Mouse (Mus musculus) forebrain, embryonic 16.5 days (tissue): ENCODE results near the gene Cd8b1. TPM values are rescaled to one million over a fixed set of nuclear protein-coding genes. Genes with fewer than 3 reads are reported as not detected.
"Not testable (repeated sequence)": the region's sequence is repeated elsewhere in the genome, so short reads cannot be mapped to it uniquely, and the experiment has no call there.

Experiments used
- ATAC-seq: fragments of 200-750 bp; cut with Nextera tagmentation; 2 replicates; pipeline ENCODE4 v1.8.0; 2017; ENCODE audit warnings: mild to moderate bottlenecking, moderate library complexity
- H3K27ac ChIP-seq: fragments of 300-500 bp; sonication (generic); 2 replicates; pipeline ENCODE4 v1.5.1; 2014; ENCODE audit warnings: low read length, control low read depth
- H3K27me3 ChIP-seq: fragments of 300-500 bp; sonication (generic); replicated peaks from 2 replicates; pipeline ENCODE4 v1.6.1; 2014; ENCODE audit warnings: low read length; ENCODE audit not compliant: control insufficient read depth, insufficient read depth
- H3K36me3 ChIP-seq: fragments of 300-500 bp; sonication (generic); 2 replicates; pipeline ENCODE4 v1.6.1; 2014; ENCODE audit not compliant: control insufficient read depth, insufficient read depth
- H3K4me1 ChIP-seq: fragments of 300-500 bp; sonication (generic); replicated peaks from 2 replicates; pipeline ENCODE4 v1.6.1; 2014; ENCODE audit warnings: low read length; ENCODE audit not compliant: control insufficient read depth, insufficient read depth
- H3K4me2 ChIP-seq: fragments of 300-500 bp; sonication (generic); 2 replicates; pipeline ENCODE4 v1.6.1; 2014; ENCODE audit warnings: mild to moderate bottlenecking, low read length, control low read depth
- H3K4me3 ChIP-seq: fragments of 300-500 bp; sonication (generic); replicated peaks from 2 replicates; pipeline ENCODE4 v1.5.1; 2014; ENCODE audit warnings: mild to moderate bottlenecking, low read length, control low read depth
- H3K9ac ChIP-seq: fragments of 300-500 bp; sonication (generic); replicated peaks from 2 replicates; pipeline ENCODE4 v1.6.1; 2014; ENCODE audit warnings: low read depth, low read length, control low read depth
- H3K9me3 ChIP-seq: fragments of 300-500 bp; sonication (generic); 2 replicates; pipeline ENCODE4 v1.6.1; 2016; ENCODE audit warnings: low read length; ENCODE audit not compliant: control insufficient read depth
- WGBS: fragments of 180-500 bp; shearing (Covaris S2); extraction: QIAGEN DNeasy Blood & Tissue Kit; methylation state at CpG from one replicate; pipeline ENCODE4 v1.1.7; 2014; 5-methylcytosine and 5-hydroxymethylcytosine counted together
- polyA plus RNA-seq: library from polyadenylated mRNA; unstranded; fragments of >200 nt; fragmentation: Nextera tagmentation; extraction: Ambion mirVana; gene quantifications from 2 replicates; pipeline ENCODE4 v1.2.1, GENCODE M21; 2015

Gene Cd8b1
- polyA plus RNA-seq, 1 experiment from 2014 or later: not detected

- Histone ChIP-seq H3K36me3 (no peaks in the 10 kb centered on the region), H3K9me3 (no peaks in the 10 kb centered on the region), H3K9ac (no peak within 1 kb of the TSS), H3K27ac (no peak within 1 kb of the TSS), H3K27me3 (no peaks in the 10 kb centered on the region), H3K4me2 (no peak within 1 kb of the TSS), H3K4me1 (no peaks in the 10 kb centered on the region), H3K4me3 (no peak within 1 kb of the TSS)
- 90% methylated on average over 3 of the region's 3 CpGs for whole genome bisulfite sequencing
- ATAC-seq: no peak
These were observed 733 bp upstream of the Cd8b1 start, which contains the start of gene Smyd1 for GRCm38 (mm10) chr6:71321826-71322283. Smyd1 (minus strand) TSS chr6:71322233.

GRCm38 (mm10) chr6:71324816-71325215 is 2.2 kb downstream of the Cd8b1 start:
- Histone ChIP-seq H3K27me3 (no peaks in the 10 kb centered on the region), H3K9me3 (no peaks in the 10 kb centered on the region), H3K27ac (no peak overlapping the region), H3K9ac (no peak overlapping the region), H3K4me3 (no peak overlapping the region), H3K36me3 (no peaks in the 10 kb centered on the region), H3K4me1 (no peaks in the 10 kb centered on the region), H3K4me2 (no peak overlapping the region)
- ATAC-seq: no peak
- WGBS: 88% methylated on average over 9 of the region's 9 CpGs

GRCm38 (mm10) chr6:71329881-71330280 is 7.3 kb downstream of the Cd8b1 start:
- no peak overlapping the region for H3K4me3 ChIP-seq
- no peaks in the 10 kb centered on the region for H3K36me3 ChIP-seq
- no peak overlapping the region for H3K9ac ChIP-seq
- no peak overlapping the region for H3K27ac ChIP-seq
- H3K27me3 ChIP-seq: no peaks in the 10 kb centered on the region
- no peaks in the 10 kb centered on the region for H3K4me1 ChIP-seq
- no peaks in the 10 kb centered on the region for H3K9me3 ChIP-seq
- H3K4me2 ChIP-seq: no peak overlapping the region
- ATAC-seq: no peak
- 86% methylated on average over 6 of the region's 6 CpGs for WGBS

- ATAC-seq: no peak
These were observed 7.9 kb downstream of the Cd8b1 start for GRCm38 (mm10) chr6:71330486-71330885.

GRCm38 (mm10) chr6:71331491-71331890 is 8.9 kb downstream of the Cd8b1 start:
- H3K4me1 ChIP-seq, H3K27ac ChIP-seq, H3K9ac ChIP-seq, H3K27me3 ChIP-seq, H3K4me3 ChIP-seq, H3K36me3 ChIP-seq, H3K4me2 ChIP-seq, H3K9me3 ChIP-seq, ATAC-seq: not testable (repeated sequence)
- 77% methylated on average over 1 of the region's 4 CpGs for WGBS

More at GRCm38 (mm10) chr6:71330486-71330885, 7.9 kb downstream of the Cd8b1 start:
- Histone ChIP-seq H3K27ac (no peak overlapping the region), H3K27me3 (no peaks in the 10 kb centered on the region), H3K4me2 (no peak overlapping the region), H3K4me3 (no peak overlapping the region), H3K36me3 (no peaks in the 10 kb centered on the region), H3K9ac (no peak overlapping the region), H3K4me1 (no peaks in the 10 kb centered on the region), H3K9me3 (no peaks in the 10 kb centered on the region)
- WGBS: 92% methylated on average over 7 of the region's 7 CpGs

- H3K36me3 ChIP-seq: no peaks in the 10 kb centered on the region
- H3K27me3 ChIP-seq: no peaks in the 10 kb centered on the region
- H3K4me1 ChIP-seq: no peaks in the 10 kb centered on the region
- H3K9ac ChIP-seq: no peak overlapping the region
- no peak overlapping the region for H3K4me3 ChIP-seq
- H3K9me3 ChIP-seq: no peaks in the 10 kb centered on the region
- no peak overlapping the region for H3K4me2 ChIP-seq
- ATAC-seq: no peak
- WGBS: 92% methylated on average over 11 of the region's 11 CpGs
- H3K27ac ChIP-seq: no peak overlapping the region
These were observed 9.8 kb downstream of the Cd8b1 start for GRCm38 (mm10) chr6:71332236-71332965.

- Histone ChIP-seq H3K9ac (no peak overlapping the region), H3K4me3 (no peak overlapping the region), H3K27ac (no peak overlapping the region), H3K4me1 (no peaks in the 10 kb centered on the region), H3K4me2 (no peak overlapping the region), H3K27me3 (no peaks in the 10 kb centered on the region), H3K9me3 (no peaks in the 10 kb centered on the region), H3K36me3 (no peaks in the 10 kb centered on the region)
- ATAC-seq: no peak
- 68% methylated on average over 3 of the region's 3 CpGs for WGBS
These were observed 10.4 kb downstream of the Cd8b1 start for GRCm38 (mm10) chr6:71333031-71333430.

GRCm38 (mm10) chr6:71333578-71334273 is 11.1 kb downstream of the Cd8b1 start:
- H3K4me1 ChIP-seq: no peaks in the 10 kb centered on the region
- H3K4me2 ChIP-seq: no peak overlapping the region
- no peak for ATAC-seq
- no peaks in the 10 kb centered on the region for H3K36me3 ChIP-seq
- H3K9me3 ChIP-seq: no peaks in the 10 kb centered on the region
- WGBS: 92% methylated on average over 11 of the region's 11 CpGs
- H3K9ac ChIP-seq: no peak overlapping the region
- no peak overlapping the region for H3K27ac ChIP-seq
- H3K27me3 ChIP-seq: no peaks in the 10 kb centered on the region
- no peak overlapping the region for H3K4me3 ChIP-seq

- Histone ChIP-seq H3K27ac (no peak overlapping the region), H3K9ac (no peak overlapping the region), H3K9me3 (no peaks in the 10 kb centered on the region), H3K4me3 (no peak overlapping the region), H3K36me3 (no peaks in the 10 kb centered on the region), H3K27me3 (no peaks in the 10 kb centered on the region), H3K4me1 (no peaks in the 10 kb centered on the region), H3K4me2 (no peak overlapping the region)
- 95% methylated on average over 8 of the region's 8 CpGs for WGBS
- ATAC-seq: no peak
These were observed 15.1 kb downstream of the Cd8b1 start for GRCm38 (mm10) chr6:71337666-71338065.
